Mouse (Mus musculus) ES-E14 (cell line): ENCODE data around the gene Brd1. TPM values are rescaled to one million over a fixed set of nuclear protein-coding genes. Genes with fewer than 3 reads are reported as not detected.
A peak's percentile ranks its signal among the peaks of the same experiment; 100 is the strongest.

Experiments
- DNase-seq: peaks from one replicate; pipeline ENCODE4 v3.0.0-alpha.2; 2013; ENCODE audit warnings: low read depth, low spot score
- H3K27ac ChIP-seq: 2 replicates; pipeline ENCODE4 v1.5.1; 2012; ENCODE audit warnings: low read depth, mild to moderate bottlenecking, low read length, moderate library complexity, mixed read lengths; ENCODE audit not compliant: poor library complexity, insufficient read depth, severe bottlenecking
- H3K36me3 ChIP-seq: 2 replicates; pipeline ENCODE4 v1.6.1; 2012; ENCODE audit warnings: mild to moderate bottlenecking, low read length, moderate library complexity, mixed read lengths; ENCODE audit not compliant: control insufficient read depth, poor library complexity, insufficient read depth, severe bottlenecking
- H3K4me1 ChIP-seq, 2 experiments: fragments of 150-350 bp in 1 of 2; sonication (generic) in 1 of 2; 2 replicates each; pipeline ENCODE4 v1.6.1; 2012; ENCODE audit warnings: low read length in 2 of 2, mild to moderate bottlenecking in 1 of 2, mixed read lengths in 1 of 2; ENCODE audit not compliant: control insufficient read depth in 2 of 2, insufficient read depth in 2 of 2, poor library complexity in 1 of 2
- H3K4me3 ChIP-seq, 2 experiments: fragments of 150-350 bp in 1 of 2; sonication (generic) in 1 of 2; 2 replicates each; pipeline ENCODE4 v1.5.1; 2012; ENCODE audit warnings: low read length in 2 of 2, low read depth in 1 of 2, mild to moderate bottlenecking in 1 of 2, mixed read lengths in 1 of 2; ENCODE audit not compliant: insufficient read depth in 1 of 2, poor library complexity in 1 of 2, severe bottlenecking in 1 of 2
- H3K9ac ChIP-seq: 2 replicates; pipeline ENCODE4 v1.6.1; 2012; ENCODE audit warnings: low read depth, mild to moderate bottlenecking, low read length, mixed read lengths; ENCODE audit not compliant: poor library complexity, insufficient read depth, severe bottlenecking
- H3K9me3 ChIP-seq: fragments of 150-350 bp; sonication (generic); 2 replicates; pipeline ENCODE4 v1.6.1; 2012; ENCODE audit warnings: low read depth, mild to moderate bottlenecking, low read length; ENCODE audit not compliant: control insufficient read depth, insufficient read depth
- CHD2 ChIP-seq: IDR thresholded peaks from 2 replicates; pipeline ENCODE4 v1.6.1; 2014; ENCODE audit warnings: mild to moderate bottlenecking, low read depth, low read length, inconsistent platforms
- HCFC1 ChIP-seq: IDR thresholded peaks from 2 replicates; pipeline ENCODE4 v1.6.1; 2012; ENCODE audit warnings: low read length, inconsistent platforms, borderline replicate concordance; ENCODE audit not compliant: insufficient read depth
- MAFK ChIP-seq: IDR thresholded peaks from 2 replicates; pipeline ENCODE4 v1.6.1; 2014; ENCODE audit warnings: mild to moderate bottlenecking, low read depth, low read length, inconsistent platforms; ENCODE audit not compliant: insufficient read depth
- ZC3H11A ChIP-seq: IDR thresholded peaks from 2 replicates; pipeline ENCODE4 v1.6.1; 2012; ENCODE audit warnings: low read depth, mild to moderate bottlenecking, inconsistent platforms, low read length, borderline replicate concordance
- ZNF384 ChIP-seq: IDR thresholded peaks from 2 replicates; pipeline ENCODE4 v1.6.1; 2012; ENCODE audit warnings: low read depth, low read length, inconsistent platforms
- in situ Hi-C, 2 experiments: fragments of 600-800 bp; cut with MboI; formaldehyde crosslinking; loops; one replicate each; pipeline ENCODE4 v1.15.1; 2025; ENCODE audit warnings: low sequenced_read_pairs in 2 of 2, inconsistent platforms in 1 of 2; ENCODE audit not compliant: unreplicated experiment in 2 of 2
- total RNA-seq: library from RNA; depleted of rRNA; stranded (reverse); fragments of 300-350 nt; gene quantifications from 2 replicates; pipeline ENCODE4 v1.2.3, GENCODE M21; 2012

Gene Brd1
- total RNA-seq, 1 experiment, result 54.2 TPM

DNA sequence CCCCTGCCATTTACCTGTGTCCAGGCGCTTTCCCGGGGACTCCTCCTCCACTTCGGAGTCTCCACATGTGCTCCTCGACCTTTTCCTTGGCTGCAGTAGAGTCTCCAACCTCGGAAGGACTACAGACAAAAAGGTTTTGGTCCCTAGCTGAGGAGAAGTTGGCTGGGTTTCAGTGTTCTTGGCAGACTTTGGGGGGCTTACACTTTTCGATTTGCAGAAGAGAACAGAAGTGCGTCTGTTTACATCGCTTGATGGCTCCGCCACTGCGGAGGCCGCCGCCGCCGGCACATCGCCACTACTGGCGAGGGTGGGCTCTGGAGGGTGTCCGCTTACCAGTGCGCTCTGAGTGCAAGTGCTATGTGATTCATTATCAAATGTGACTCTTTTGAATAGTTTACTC, 33.3 kb downstream of the Brd1 start:
- Histone ChIP-seq H3K36me3 (peaks cover 63% of the 10 kb centered on the region), H3K9ac (peak overlapping the region; percentile 26; the same call in 1 of the 2 replicates), H3K9me3 (no peaks in the 10 kb centered on the region), H3K4me1 (peaks cover 13 to 24% of the 10 kb centered on the region in 2 experiments), H3K4me3 (peak overlapping the region; percentile 1 to 14; a peak in 1 of 4 replicates), H3K27ac (no peak overlapping the region)
- DNase-seq, result no peak
- in situ Hi-C loops, result no loop called here
- TF ChIP-seq MAFK (no peak), ZNF384 (no peak), HCFC1 (no peak), CHD2 (no peak), ZC3H11A (no peak)

DNA sequence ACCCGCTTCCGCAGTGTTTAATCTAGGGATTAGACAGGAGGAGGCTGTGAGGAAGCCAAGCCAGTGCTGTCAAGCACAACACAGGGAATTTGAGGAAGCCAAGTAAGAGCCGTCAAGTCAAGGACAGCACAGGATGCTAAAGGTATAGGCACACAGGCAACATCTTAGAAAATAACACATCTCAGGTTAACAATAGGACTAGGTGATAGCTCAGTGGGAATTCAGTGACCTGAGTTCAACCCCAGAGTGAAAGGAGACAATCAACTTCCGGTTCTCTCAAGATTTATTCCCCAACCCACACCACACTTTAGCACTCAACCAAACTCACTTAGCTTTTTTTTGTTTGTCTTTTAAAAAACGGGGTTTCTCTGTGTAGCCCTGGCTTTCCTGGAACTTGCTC, 34.5 kb downstream of the Brd1 start:
- Histone ChIP-seq H3K27ac (no peak overlapping the region), H3K4me3 (no peak overlapping the region), H3K4me1 (peaks cover 13 to 24% of the 10 kb centered on the region in 2 experiments), H3K36me3 (peaks cover 67% of the 10 kb centered on the region), H3K9me3 (no peaks in the 10 kb centered on the region), H3K9ac (no peak overlapping the region)
- no peak for TF ChIP-seq ZC3H11A
- no peak for DNase-seq
- in situ Hi-C loops, result no loop called here

- in situ Hi-C loops, result no loop called here
- TF ChIP-seq MAFK (no peak), ZNF384 (no peak), CHD2 (no peak), HCFC1 (no peak)
- Histone ChIP-seq H3K4me3 (no peak overlapping the region), H3K9me3 (no peaks in the 10 kb centered on the region), H3K9ac (no peak overlapping the region), H3K4me1 (peaks cover 13 to 17% of the 10 kb centered on the region in 2 experiments), H3K36me3 (peaks cover 62% of the 10 kb centered on the region), H3K27ac (no peak overlapping the region)
- no peak for DNase-seq
These were observed 36.4 kb downstream of the Brd1 start for GRCm38 (mm10) chr15:88697586-88697985.

DNA sequence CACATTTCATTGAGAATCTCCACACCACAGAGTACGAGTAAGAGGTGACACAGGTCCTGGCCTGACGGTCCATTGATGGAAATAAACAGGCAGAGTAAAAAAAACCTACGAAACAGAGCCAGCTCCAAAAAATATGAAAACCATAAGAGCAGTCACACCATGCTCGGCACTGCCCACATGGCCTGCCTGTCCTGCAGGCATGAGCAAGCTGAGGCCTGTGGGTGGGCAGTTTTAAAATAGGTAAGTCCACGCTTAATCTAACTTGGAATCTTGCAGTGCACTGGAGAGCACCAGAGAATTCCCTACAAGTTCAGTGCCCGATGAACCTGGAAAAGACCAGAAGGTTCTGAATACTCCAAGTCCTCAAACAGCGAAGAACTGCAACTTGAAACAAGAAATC, 38.0 kb downstream of the Brd1 start:
- Histone ChIP-seq H3K27ac (no peak overlapping the region), H3K9me3 (no peaks in the 10 kb centered on the region), H3K9ac (no peak overlapping the region), H3K36me3 (peaks cover 69% of the 10 kb centered on the region), H3K4me3 (no peak overlapping the region), H3K4me1 (peaks cover 12 to 14% of the 10 kb centered on the region in 2 experiments)
- no peak for DNase-seq
- no peak for TF ChIP-seq ZC3H11A
- no peak for TF ChIP-seq ZNF384
- no peak for TF ChIP-seq CHD2
- no peak for TF ChIP-seq MAFK
- no peak for TF ChIP-seq HCFC1
- in situ Hi-C loops, result no loop called here

- peaks cover 72% of the 10 kb centered on the region for H3K36me3 ChIP-seq
- in situ Hi-C loops, result no loop called here
These were observed 40.0 kb downstream of the Brd1 start for GRCm38 (mm10) chr15:88694033-88694432.

More at GRCm38 (mm10) chr15:88694033-88694432, 40.0 kb downstream of the Brd1 start:
- no peak overlapping the region for H3K4me3 ChIP-seq
- no peak overlapping the region; the same call in 1 of the 2 replicates for H3K27ac ChIP-seq
- DNase-seq, result no peak
- peaks cover 8 to 10% of the 10 kb centered on the region in 2 experiments for H3K4me1 ChIP-seq
- H3K9me3 ChIP-seq, result no peaks in the 10 kb centered on the region
- no peak overlapping the region for H3K9ac ChIP-seq
- no peak for TF ChIP-seq ZC3H11A
- TF ChIP-seq HCFC1, result no peak
- TF ChIP-seq CHD2, result no peak
- no peak for TF ChIP-seq ZNF384
- TF ChIP-seq MAFK, result no peak
